In genomic region chr11:94339732-94340585, GRCm38 (mm10) we compare ENCODE assay signal across 9 mouse cellular contexts. TPM values are rescaled to one million over a fixed set of nuclear protein-coding genes. Genes with fewer than 3 reads are reported as not detected.
DNase-seq lines count a peak whose midpoint lies in the region; ATAC-seq and TF ChIP-seq lines count a peak whose summit lies in the region.
"Had no signal": no experiment of that assay in that cellular context is flagged by ENCODE, and none has a peak within 500 bp of the region (broad histone marks: within the 10 kb centered on the region; RNA-seq: fewer than 3 reads in every experiment).

No protein-coding gene starts in this region.

- no peak overlapping the region for H3K9ac ChIP-seq in embryonic facial prominence, embryonic 14.5 days (ENCODE audit: low read depth, low read length)
- H3K9ac ChIP-seq in intestine, embryonic 14.5 days (ENCODE audit: low read length), result no peak overlapping the region
- H3K9ac ChIP-seq in midbrain, embryonic 15.5 days, result no peak overlapping the region
- H3K9ac ChIP-seq in stomach, postnatal 0 days (ENCODE audit: low read length), result no peak overlapping the region

- intact Hi-C loops in gastrocnemius, postnatal 14 days (cut with DNase I; ENCODE audit: low total_unique reads), result loop anchor here (2.0 to 5.0 kb wide), 3 partner anchors 65 to 207 kb away; partner anchors contain the start of genes Rsad1 and Spata20
- intact Hi-C loops in gastrocnemius, postnatal 36 days (cut with DNase I), result loop anchor here (2.0 to 5.0 kb wide), 2 partner anchors 143 to 202 kb away; no protein-coding TSS in a partner anchor

- TF ChIP-seq CTCF in stomach, postnatal 0 days (IDR thresholded peaks at IDR 0.05; ENCODE audit: low read depth), result peak; percentile 86

- H3K4me1 ChIP-seq in embryonic facial prominence, embryonic 14.5 days (ENCODE audit: control insufficient read depth, insufficient read depth, low read length), result peaks cover 6% of the 10 kb centered on the region; the same call in 1 of the 2 replicates
- H3K4me1 ChIP-seq in intestine, embryonic 14.5 days (replicated peaks; ENCODE audit: control insufficient read depth, insufficient read depth, low read length), result peaks cover 5% of the 10 kb centered on the region; the same call in 1 of the 2 replicates
- peaks cover 31% of the 10 kb centered on the region for H3K4me1 ChIP-seq in midbrain, embryonic 15.5 days
- H3K4me1 ChIP-seq in stomach, postnatal 0 days (replicated peaks; ENCODE audit: control insufficient read depth, insufficient read depth), result 0 out of 2 replicates have a peak, but pooled peaks cover 6% of the 10 kb centered on the region

- peak; percentile 43 for DNase-seq in gastrocnemius, postnatal 14 days
- no peak for DNase-seq in gastrocnemius, postnatal 36 days
- DNase-seq in adrenal gland, postnatal 14 days, result peak; percentile 78
- DNase-seq in embryonic facial prominence, embryonic 14.5 days (ENCODE audit: low spot score), result peak; percentile 84
- peak; percentile 69 for DNase-seq in intestine, embryonic 14.5 days (ENCODE audit: low spot score)
- DNase-seq in liver, result peak; percentile 58
- peak; percentile 60 for DNase-seq in stomach, postnatal 0 days (ENCODE audit: low spot score)

- H3K36me3 ChIP-seq in embryonic facial prominence, embryonic 14.5 days (ENCODE audit: control insufficient read depth, insufficient read depth, low read length), result peaks cover 43% of the 10 kb centered on the region
- H3K36me3 ChIP-seq in intestine, embryonic 14.5 days (ENCODE audit: control insufficient read depth, insufficient read depth, low read length), result peaks cover 61% of the 10 kb centered on the region
- H3K36me3 ChIP-seq in midbrain, embryonic 15.5 days (replicated peaks), result peaks cover 20% of the 10 kb centered on the region
- H3K36me3 ChIP-seq in stomach, postnatal 0 days (ENCODE audit: control insufficient read depth, insufficient read depth, low read length), result peaks cover 7% of the 10 kb centered on the region; the same call in 1 of the 2 replicates

- no peaks in the 10 kb centered on the region for H3K27me3 ChIP-seq in embryonic facial prominence, embryonic 14.5 days (replicated peaks; ENCODE audit: control insufficient read depth, insufficient read depth, low read length)
- no peaks in the 10 kb centered on the region for H3K27me3 ChIP-seq in intestine, embryonic 14.5 days (replicated peaks; ENCODE audit: control insufficient read depth, insufficient read depth, low read length)
- no peaks in the 10 kb centered on the region for H3K27me3 ChIP-seq in midbrain, embryonic 15.5 days (replicated peaks)
- no peaks in the 10 kb centered on the region for H3K27me3 ChIP-seq in stomach, postnatal 0 days (ENCODE audit: control insufficient read depth, insufficient read depth, low read length)

- ATAC-seq in embryonic facial prominence, embryonic 14.5 days (ENCODE audit: low read depth), result peak; percentile 79; the same call in 1 of the 2 replicates
- ATAC-seq in intestine, embryonic 14.5 days (replicated peaks; ENCODE audit: low FRiP score, low TSS enrichment, low read depth), result peak; percentile 29
- peak; percentile 82 for ATAC-seq in midbrain, embryonic 15.5 days (replicated peaks)
- peak; percentile 61 for ATAC-seq in stomach, postnatal 0 days (ENCODE audit: low FRiP score, low TSS enrichment)

- no peak overlapping the region for H3K4me2 ChIP-seq in embryonic facial prominence, embryonic 14.5 days (ENCODE audit: low read depth, low read length)
- no peak overlapping the region for H3K4me2 ChIP-seq in intestine, embryonic 14.5 days (ENCODE audit: low read length)
- no peak overlapping the region for H3K4me2 ChIP-seq in midbrain, embryonic 15.5 days
- H3K4me2 ChIP-seq in stomach, postnatal 0 days (replicated peaks; ENCODE audit: low read depth), result no peak overlapping the region

- WGBS in embryonic facial prominence, embryonic 14.5 days, result 61% methylated on average over 18 of the region's 18 CpGs
- WGBS in intestine, embryonic 14.5 days, result 54% methylated on average over 18 of the region's 18 CpGs
- WGBS in midbrain, embryonic 15.5 days, result 55% methylated on average over 18 of the region's 18 CpGs
- WGBS in stomach, postnatal 0 days, result 55% methylated on average over 18 of the region's 18 CpGs

- H3K27ac ChIP-seq in embryonic facial prominence, embryonic 14.5 days (replicated peaks; ENCODE audit: low read depth, low read length), result no peak overlapping the region
- H3K27ac ChIP-seq in intestine, embryonic 14.5 days (ENCODE audit: low read depth), result no peak overlapping the region
- H3K27ac ChIP-seq in midbrain, embryonic 15.5 days, result no peak overlapping the region
- no peak overlapping the region for H3K27ac ChIP-seq in stomach, postnatal 0 days (replicated peaks)

- no peak for TF ChIP-seq EP300 in stomach, postnatal 0 days (optimal IDR thresholded peaks at IDR 0.05)

- no peaks in the 10 kb centered on the region for H3K9me3 ChIP-seq in embryonic facial prominence, embryonic 14.5 days (ENCODE audit: control insufficient read depth, low read length)
- no peaks in the 10 kb centered on the region for H3K9me3 ChIP-seq in intestine, embryonic 14.5 days (ENCODE audit: control insufficient read depth, low read length)
- no peaks in the 10 kb centered on the region for H3K9me3 ChIP-seq in midbrain, embryonic 15.5 days
- H3K9me3 ChIP-seq in stomach, postnatal 0 days (ENCODE audit: control insufficient read depth, low read length), result no peaks in the 10 kb centered on the region

- H3K4me3 ChIP-seq in embryonic facial prominence, embryonic 14.5 days (ENCODE audit: low read depth, low read length), result no peak overlapping the region
- H3K4me3 ChIP-seq in intestine, embryonic 14.5 days (ENCODE audit: low read depth, low read length), result no peak overlapping the region
- no peak overlapping the region for H3K4me3 ChIP-seq in midbrain, embryonic 15.5 days
- H3K4me3 ChIP-seq in stomach, postnatal 0 days (ENCODE audit: low read depth, low read length), result no peak overlapping the region

RNA-seq across cellular contexts. Expression of gene Ankrd40, which starts 12.2 kb away (rescaled TPM):
- total RNA-seq in gastrocnemius, postnatal 14 days (2021), result 100 to 1,000 TPM; 136 to 150 TPM
- 100 to 1,000 TPM; 195 to 201 TPM for total RNA-seq in gastrocnemius, postnatal 36 days (2021)
- 131 and 136 TPM in 2 replicates for total RNA-seq in adrenal gland, postnatal 14 days (2021)
- polyA plus RNA-seq in embryonic facial prominence, embryonic 14.5 days (2014; fragmentation: Nextera tagmentation; extraction: Ambion mirVana), result 24.0 and 28.4 TPM in 2 replicates
- 19.9 and 20.4 TPM in 2 replicates for polyA plus RNA-seq in intestine, embryonic 14.5 days (2014; fragmentation: Nextera tagmentation; extraction: Ambion mirVana)
- 16.7 and 18.4 TPM in 2 replicates for polyA plus RNA-seq in midbrain, embryonic 15.5 days (2015; fragmentation: Nextera tagmentation; extraction: Ambion mirVana)
- polyA plus RNA-seq in stomach, postnatal 0 days (2015; fragmentation: Nextera tagmentation; extraction: Ambion mirVana), result 14.8 and 15.6 TPM in 2 replicates

RNA-seq across cellular contexts. Expression of gene Luc7l3, which starts 18.2 kb away (rescaled TPM):
- 10 to 100 TPM; 32.2 to 33.1 TPM for total RNA-seq in gastrocnemius, postnatal 14 days (2021)
- 10 to 100 TPM; 29.6 to 36.5 TPM for total RNA-seq in gastrocnemius, postnatal 36 days (2021)
- total RNA-seq in adrenal gland, postnatal 14 days (2021), result 74.5 and 94.6 TPM in 2 replicates
- 88.8 and 91.4 TPM in 2 replicates for polyA plus RNA-seq in embryonic facial prominence, embryonic 14.5 days (2014; fragmentation: Nextera tagmentation; extraction: Ambion mirVana)
- 89.6 and 96.3 TPM in 2 replicates for polyA plus RNA-seq in intestine, embryonic 14.5 days (2014; fragmentation: Nextera tagmentation; extraction: Ambion mirVana)
- polyA plus RNA-seq in midbrain, embryonic 15.5 days (2015; fragmentation: Nextera tagmentation; extraction: Ambion mirVana), result 129 and 143 TPM in 2 replicates
- polyA plus RNA-seq in stomach, postnatal 0 days (2015; fragmentation: Nextera tagmentation; extraction: Ambion mirVana), result 50.0 and 51.2 TPM in 2 replicates

RNA-seq across cellular contexts. Expression of gene Abcc3, which starts 52.8 kb away (rescaled TPM):
- 1 to 10 TPM in 1 of 2 experiments, under 1 TPM in 1; 0.93 to 1.5 TPM for total RNA-seq in gastrocnemius, postnatal 14 days (2021)
- total RNA-seq in gastrocnemius, postnatal 36 days (2021), result under 1 TPM; 0.47 to 0.48 TPM
- 4.0 and 9.1 TPM in 2 replicates for total RNA-seq in adrenal gland, postnatal 14 days (2021)
- polyA plus RNA-seq in embryonic facial prominence, embryonic 14.5 days (2014; fragmentation: Nextera tagmentation; extraction: Ambion mirVana), result 1.3 and 2.2 TPM in 2 replicates
- polyA plus RNA-seq in intestine, embryonic 14.5 days (2014; fragmentation: Nextera tagmentation; extraction: Ambion mirVana), result 1.5 and 2.1 TPM in 2 replicates
- polyA plus RNA-seq in midbrain, embryonic 15.5 days (2015; fragmentation: Nextera tagmentation; extraction: Ambion mirVana), result 0.70 and 1.3 TPM in 2 replicates
- polyA plus RNA-seq in stomach, postnatal 0 days (2015; fragmentation: Nextera tagmentation; extraction: Ambion mirVana), result 25.3 and 31.4 TPM in 2 replicates

RNA-seq across cellular contexts. Expression of gene Gm21885, which starts 58.3 kb away (rescaled TPM):
- total RNA-seq in gastrocnemius, postnatal 14 days (2021), result not detected
- total RNA-seq in gastrocnemius, postnatal 36 days (2021), result not detected
- not detected in 2 replicates for total RNA-seq in adrenal gland, postnatal 14 days (2021)
- 0.38 TPM in 1 of 2 replicates, not detected in the other for polyA plus RNA-seq in embryonic facial prominence, embryonic 14.5 days (2014; fragmentation: Nextera tagmentation; extraction: Ambion mirVana)
- polyA plus RNA-seq in intestine, embryonic 14.5 days (2014; fragmentation: Nextera tagmentation; extraction: Ambion mirVana), result 1.1 and 1.6 TPM in 2 replicates
- polyA plus RNA-seq in midbrain, embryonic 15.5 days (2015; fragmentation: Nextera tagmentation; extraction: Ambion mirVana), result 0.45 and 0.89 TPM in 2 replicates
- polyA plus RNA-seq in stomach, postnatal 0 days (2015; fragmentation: Nextera tagmentation; extraction: Ambion mirVana), result not detected in 2 replicates
- total RNA-seq: layer of hippocampus, postnatal 25 days had no signal

Comparison
In these comparisons a context has a peak if more than half of its experiments do, and no peak if none do; other contexts are left out.
1. DNase-seq: peak in gastrocnemius, postnatal 14 days (single experiment), adrenal gland, postnatal 14 days (single experiment), embryonic facial prominence, embryonic 14.5 days (single experiment), intestine, embryonic 14.5 days (single experiment), liver (single experiment) and stomach, postnatal 0 days (single experiment); none in gastrocnemius, postnatal 36 days (0 of 2).
2. ATAC-seq: peak in every context shown above with its lines; median percentile 82 in midbrain, embryonic 15.5 days; 79 in embryonic facial prominence, embryonic 14.5 days; 61 in stomach, postnatal 0 days; 29 in intestine, embryonic 14.5 days.